Mouse (Mus musculus) spleen, adult 2 months (tissue): Measurements from ENCODE around the gene Adi1. TPM values are rescaled to one million over a fixed set of nuclear protein-coding genes. Genes with fewer than 3 reads are reported as not detected.

Experiments used
- DNase-seq, 2 experiments: peaks; one replicate each; pipeline versions ENCODE4 v3.0.0 to v3.0.0-alpha.2; 2012 to 2021; ENCODE audit warnings: low spot score in 2 of 2, low read depth in 1 of 2
- H3K27ac ChIP-seq: fragments of 200-500 bp; 2 replicates; pipeline ENCODE4 v1.5.1; 2012; ENCODE audit warnings: low read length, inconsistent platforms; ENCODE audit not compliant: insufficient read depth
- H3K27me3 ChIP-seq: fragments of 200-500 bp; 2 replicates; pipeline ENCODE4 v1.6.1; 2012; ENCODE audit warnings: mild to moderate bottlenecking, moderate library complexity, low read length, inconsistent platforms; ENCODE audit not compliant: control insufficient read depth, insufficient read depth
- H3K36me3 ChIP-seq: fragments of 200-500 bp; 2 replicates; pipeline ENCODE4 v1.6.1; 2012; ENCODE audit warnings: mild to moderate bottlenecking, low read length, inconsistent platforms; ENCODE audit not compliant: control insufficient read depth, insufficient read depth
- H3K4me1 ChIP-seq: fragments of 200-500 bp; 2 replicates; pipeline ENCODE4 v1.6.1; 2011; ENCODE audit warnings: inconsistent platforms; ENCODE audit not compliant: control insufficient read depth, insufficient read depth, insufficient read length
- H3K4me3 ChIP-seq: fragments of 200-500 bp; 2 replicates; pipeline ENCODE4 v1.5.1; 2011; ENCODE audit warnings: mild to moderate bottlenecking, inconsistent platforms; ENCODE audit not compliant: insufficient read depth, insufficient read length; ENCODE audit errors: extremely low read depth
- CTCF ChIP-seq: fragments of 200-500 bp; IDR thresholded peaks from 2 replicates; pipeline ENCODE4 v1.5.1; 2011; ENCODE audit warnings: mild to moderate bottlenecking, inconsistent platforms; ENCODE audit not compliant: insufficient read depth, insufficient read length, insufficient replicate concordance; ENCODE audit errors: extremely low read depth
- POLR2A ChIP-seq: fragments of 200-500 bp; IDR thresholded peaks from 2 replicates; pipeline ENCODE4 v1.6.1; 2011; ENCODE audit warnings: low read depth, low read length, inconsistent platforms
- WGBS: fragments of 180-500 bp; shearing (Covaris S2); methylation state at CpG from one replicate; pipeline ENCODE4 v1.1.7; 2018; 5-methylcytosine and 5-hydroxymethylcytosine counted together
- polyA plus RNA-seq: library from polyadenylated mRNA; depleted of rRNA; stranded (reverse); fragments of >200 nt; gene quantifications from 2 replicates; pipeline ENCODE4 v1.2.3, GENCODE M21; 2012; rRNA removed

Adi1 gene
- 6.3 and 7.6 TPM in 2 replicates for polyA plus RNA-seq

DNA sequence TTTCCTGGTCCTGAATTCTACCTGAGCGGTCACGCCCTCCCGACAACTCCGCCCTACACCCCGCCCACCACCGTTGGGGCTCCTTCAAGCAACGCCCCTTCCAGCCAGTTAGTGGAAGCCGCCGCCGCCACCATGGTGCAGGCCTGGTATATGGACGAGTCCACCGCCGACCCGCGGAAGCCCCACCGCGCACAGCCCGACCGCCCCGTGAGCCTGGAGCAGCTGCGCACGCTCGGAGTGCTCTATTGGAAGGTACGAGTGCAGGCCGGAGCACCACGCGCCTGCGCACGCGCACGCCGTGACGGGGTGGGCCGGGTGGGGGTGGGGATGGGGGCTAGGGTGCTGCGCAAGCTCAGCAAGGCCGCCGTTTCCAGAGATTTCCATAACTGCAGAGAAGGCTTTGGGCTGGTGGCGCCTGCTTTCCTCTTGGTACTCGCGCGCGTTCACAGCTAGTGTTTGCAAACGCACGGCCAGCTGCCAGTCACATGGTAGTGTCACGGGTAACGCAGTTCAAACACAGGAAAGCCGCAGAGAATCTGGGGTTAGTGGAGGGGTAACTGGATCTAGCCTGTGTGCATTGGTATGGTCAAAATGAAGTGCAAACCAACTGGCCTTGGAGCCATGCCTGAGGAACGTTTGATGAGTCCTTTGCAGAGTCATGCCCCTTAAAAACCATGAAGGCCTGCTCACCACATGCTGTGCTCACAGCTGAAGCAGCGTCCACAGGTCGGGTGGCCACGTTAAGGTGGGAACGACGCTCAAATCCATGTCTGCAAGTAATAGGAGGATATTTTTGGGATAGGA is at the start of gene Adi1:
TSS of gene Adi1 (plus strand) at position 111 of the 804 bp plus-strand sequence.
- no peaks in the 10 kb centered on the region for H3K36me3 ChIP-seq
- H3K4me3 ChIP-seq: peak within 1 kb of the TSS; percentile 89
- H3K4me1 ChIP-seq: peaks cover 7% of the 10 kb centered on the region; the same call in 1 of the 2 replicates
- H3K27me3 ChIP-seq: no peaks in the 10 kb centered on the region
- TF ChIP-seq CTCF: no peak
- TF ChIP-seq POLR2A: no peak
- peak within 1 kb of the TSS; percentile 77 for H3K27ac ChIP-seq
- 1% methylated on average over 53 of the region's 53 CpGs for WGBS
- peak; percentile 45 to 72 for DNase-seq

DNA sequence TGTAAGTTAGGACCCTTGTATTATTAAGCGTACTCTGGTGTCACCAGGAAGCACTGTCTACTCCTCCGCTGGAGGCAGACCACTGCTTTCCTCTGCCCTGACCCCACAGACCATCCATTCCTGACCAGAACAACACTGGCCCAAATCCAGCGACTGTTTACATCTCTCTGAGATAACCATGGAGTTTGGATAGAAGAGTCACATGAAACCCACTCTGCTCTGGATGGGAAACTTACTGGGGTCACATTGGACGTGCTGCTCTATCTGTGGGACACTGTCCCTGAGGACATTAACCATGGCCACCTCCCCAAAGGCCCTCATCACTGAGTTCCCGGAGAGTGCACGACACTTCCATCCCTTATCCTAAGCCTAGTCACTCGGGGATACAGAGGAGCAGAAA is 49.6 kb upstream of the Adi1 start:
- Histone ChIP-seq H3K36me3 (peaks cover 10% of the 10 kb centered on the region), H3K27ac (no peak overlapping the region), H3K27me3 (no peaks in the 10 kb centered on the region), H3K4me1 (no peaks in the 10 kb centered on the region), H3K4me3 (no peak overlapping the region)
- 86% methylated on average over 7 of the region's 7 CpGs for WGBS
- DNase-seq: no peak
- TF ChIP-seq CTCF (no peak), POLR2A (no peak)

DNA sequence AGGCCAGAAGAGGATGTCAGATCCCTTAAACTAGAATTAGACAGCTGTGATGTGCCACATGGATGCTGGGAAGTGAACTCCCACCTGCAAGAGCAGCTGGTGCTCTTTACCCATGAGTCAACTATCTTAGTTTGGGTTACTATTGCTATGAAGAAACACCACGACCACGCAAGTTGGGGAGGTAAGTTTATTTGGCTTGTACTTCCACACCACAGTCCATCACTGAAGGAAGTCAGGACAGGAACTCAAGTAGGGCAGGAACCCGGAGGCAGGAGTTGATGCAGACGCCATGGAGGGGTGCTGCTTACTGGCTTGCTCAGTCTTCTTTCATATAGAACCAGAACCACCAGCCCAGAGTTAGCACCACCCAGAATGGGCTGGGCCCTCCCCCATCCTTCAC is 47.9 kb upstream of the Adi1 start:
- no peaks in the 10 kb centered on the region for H3K4me1 ChIP-seq

DNA sequence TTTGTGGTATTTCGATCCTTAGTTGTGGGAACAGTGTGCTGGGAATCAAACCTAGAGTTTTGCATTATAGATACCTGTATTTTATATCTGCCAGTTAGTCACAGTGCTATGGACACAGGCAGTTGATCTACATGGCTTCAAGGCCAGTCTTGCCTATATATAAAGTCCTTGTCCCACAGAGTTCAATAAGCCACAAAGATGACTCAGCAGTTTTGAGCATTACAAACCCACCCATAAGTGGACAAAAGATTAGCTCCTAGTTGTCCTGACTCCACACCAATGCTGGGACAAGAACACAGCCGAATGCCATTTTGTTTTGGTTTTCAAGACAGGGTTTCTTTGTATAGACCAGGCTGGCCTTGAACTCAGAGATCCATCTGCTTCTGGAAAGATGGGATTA is 46.6 kb upstream of the Adi1 start:
- 94% methylated on average over 2 of the region's 2 CpGs for WGBS
- Histone ChIP-seq H3K4me3 (no peak overlapping the region), H3K36me3 (peaks cover 34% of the 10 kb centered on the region), H3K27me3 (no peaks in the 10 kb centered on the region), H3K27ac (no peak overlapping the region), H3K4me1 (no peaks in the 10 kb centered on the region)
- no peak for DNase-seq
- TF ChIP-seq CTCF (no peak), POLR2A (no peak)

More for the DNA sequence above, 47.9 kb upstream of the Adi1 start:
- no peak for TF ChIP-seq POLR2A
- no peak for TF ChIP-seq CTCF
- no peak overlapping the region for H3K27ac ChIP-seq
- DNase-seq: no peak
- H3K4me3 ChIP-seq: no peak overlapping the region
- 65% methylated on average over 4 of the region's 4 CpGs for WGBS
- H3K27me3 ChIP-seq: no peaks in the 10 kb centered on the region
- peaks cover 23% of the 10 kb centered on the region for H3K36me3 ChIP-seq

DNA sequence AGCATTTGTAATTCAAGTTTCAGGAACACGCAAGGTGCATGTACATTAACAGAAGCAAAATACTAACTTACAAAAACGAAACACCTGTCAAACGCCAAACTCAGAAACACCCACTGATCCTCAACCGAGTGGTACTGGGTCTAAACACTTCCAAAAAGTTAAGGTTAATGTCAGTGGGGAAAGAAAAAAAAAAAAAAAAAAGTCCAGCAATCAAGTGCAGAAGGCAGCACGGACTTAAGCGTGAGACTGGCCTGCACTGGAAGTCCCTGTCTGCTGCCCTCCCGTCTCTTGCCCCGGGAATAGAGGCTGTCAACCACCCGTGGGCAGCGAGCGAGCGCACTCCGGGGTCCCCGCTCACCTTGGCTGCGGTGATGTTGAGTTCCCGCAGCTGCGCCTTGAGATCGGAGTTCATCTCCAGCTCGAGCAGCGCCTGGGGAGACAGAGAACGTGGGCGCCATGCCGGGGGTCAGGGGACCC is 39.9 kb upstream of the Adi1 start:
- H3K27me3 ChIP-seq: no peaks in the 10 kb centered on the region
- peak overlapping the region; percentile 80 for H3K4me3 ChIP-seq
- peaks cover 7% of the 10 kb centered on the region; the same call in 1 of the 2 replicates for H3K4me1 ChIP-seq
- no peak for TF ChIP-seq CTCF
- no peak for TF ChIP-seq POLR2A
- DNase-seq: no peak
- H3K27ac ChIP-seq: peak overlapping the region; percentile 68
- peaks cover 34% of the 10 kb centered on the region for H3K36me3 ChIP-seq
- WGBS: 1% methylated on average over 23 of the region's 23 CpGs

DNA sequence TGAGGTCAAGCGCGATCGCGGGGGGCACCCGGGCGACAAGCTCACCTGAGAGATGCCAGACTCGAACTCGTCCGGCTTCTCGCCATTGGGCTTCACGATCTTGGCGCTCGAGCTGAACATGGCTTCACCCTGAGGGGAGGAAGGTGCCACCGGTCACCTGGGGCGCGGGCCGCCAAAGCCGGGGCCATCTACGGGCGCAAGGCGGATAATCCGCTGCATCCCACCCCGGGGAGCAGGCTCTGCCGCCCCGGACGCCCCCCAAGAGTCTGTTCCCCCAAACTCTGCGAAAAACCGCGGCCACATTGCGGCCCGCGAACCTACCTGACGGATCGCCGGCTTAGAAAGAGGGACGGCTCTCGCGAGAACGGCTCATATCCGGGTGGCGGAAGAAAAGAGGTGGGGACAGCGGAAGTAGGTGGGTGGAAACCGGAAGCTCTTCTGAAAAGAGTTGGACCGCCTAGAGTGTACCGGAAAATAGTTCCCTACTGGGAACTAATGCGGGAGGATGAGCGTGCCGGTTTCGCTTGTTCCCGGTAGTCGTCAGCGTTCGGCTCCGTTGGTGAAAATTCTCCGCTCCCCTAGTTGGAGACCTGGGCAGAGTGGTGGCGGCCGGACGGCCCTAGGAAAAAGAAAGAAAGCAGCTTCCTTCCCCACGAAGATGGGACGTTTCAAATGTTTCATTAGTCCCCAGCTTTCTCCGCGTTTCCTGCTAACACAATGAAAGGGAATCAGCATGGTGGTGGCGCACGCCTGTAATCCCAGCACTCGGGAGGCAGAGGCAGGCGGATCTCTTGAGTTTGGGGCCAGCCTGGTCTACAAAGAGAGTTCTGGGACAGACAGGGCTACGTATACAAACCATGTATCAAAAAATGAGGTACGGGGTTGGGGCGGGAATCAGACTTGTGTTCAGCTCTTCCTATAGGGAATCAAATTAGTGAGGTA is 39.2 kb upstream of the Adi1 start, which contains the start of gene Rps7:
TSS of gene Rps7 (minus strand) at position 419 of the 942 bp plus-strand sequence.
- 4% methylated on average over 69 of the region's 69 CpGs for WGBS

More for the DNA sequence above, 39.2 kb upstream of the Adi1 start, which contains the start of gene Rps7:
- H3K27ac ChIP-seq: peak within 1 kb of the TSS; percentile 83
- no peaks in the 10 kb centered on the region for H3K27me3 ChIP-seq
- peaks cover 28% of the 10 kb centered on the region for H3K36me3 ChIP-seq
- peak within 1 kb of the TSS; percentile 80 for H3K4me3 ChIP-seq
- H3K4me1 ChIP-seq: peaks cover 7% of the 10 kb centered on the region; the same call in 1 of the 2 replicates
- TF ChIP-seq POLR2A (peak; percentile 82), CTCF (no peak)
- DNase-seq: peak; percentile 89 to 94
